Mouse (Mus musculus): ENCODE results near the gene Patj. TPM values are rescaled to one million over a fixed set of nuclear protein-coding genes. Genes with fewer than 3 reads are reported as not detected.
A peak's percentile ranks its signal among the peaks of the same experiment; 100 is the strongest.

Patj gene
- polyA plus RNA-seq, 1 experiment from 2014 or later, result 12.9 TPM

- Histone ChIP-seq H3K9ac (ENCODE audit: low read depth, low read length) (no peak overlapping the region), H3K9me3 (ENCODE audit: control insufficient read depth) (no peaks in the 10 kb centered on the region), H3K27me3 (replicated peaks; ENCODE audit: control insufficient read depth, insufficient read depth, low read length) (no peaks in the 10 kb centered on the region), H3K4me3 (ENCODE audit: low read depth, low read length) (no peak overlapping the region), H3K27ac (ENCODE audit: low read depth, low read length) (no peak overlapping the region), H3K4me1 (replicated peaks; ENCODE audit: control insufficient read depth, insufficient read depth, low read length) (no peaks in the 10 kb centered on the region), H3K4me2 (replicated peaks; ENCODE audit: low read depth) (no peak overlapping the region), H3K36me3 (ENCODE audit: control insufficient read depth, insufficient read depth) (no peaks in the 10 kb centered on the region; the same call in 1 of the 2 replicates)
- WGBS, result 50% methylated on average over 2 of the region's 2 CpGs
- ATAC-seq, result no peak
- TF ChIP-seq CTCF (IDR thresholded peaks at IDR 0.05; ENCODE audit: low read depth), result no peak
Observed at GRCm38 (mm10) chr4:98654419-98654821, 258.8 kb downstream of the Patj start.

GRCm38 (mm10) chr4:98656759-98657158, 261.2 kb downstream of the Patj start:
- H3K4me3 ChIP-seq (ENCODE audit: low read depth, low read length), result no peak overlapping the region
- no peaks in the 10 kb centered on the region; the same call in 1 of the 2 replicates for H3K36me3 ChIP-seq (ENCODE audit: control insufficient read depth, insufficient read depth)
- no peak overlapping the region for H3K9ac ChIP-seq (ENCODE audit: low read depth, low read length)
- no peak overlapping the region for H3K27ac ChIP-seq (ENCODE audit: low read depth, low read length)
- no peaks in the 10 kb centered on the region for H3K9me3 ChIP-seq (ENCODE audit: control insufficient read depth)
- ATAC-seq, result no peak
- no peaks in the 10 kb centered on the region for H3K27me3 ChIP-seq (replicated peaks; ENCODE audit: control insufficient read depth, insufficient read depth, low read length)
- no peaks in the 10 kb centered on the region for H3K4me1 ChIP-seq (replicated peaks; ENCODE audit: control insufficient read depth, insufficient read depth, low read length)
- WGBS, result 82% methylated on average over 1 of the region's 1 CpGs
- TF ChIP-seq CTCF (IDR thresholded peaks at IDR 0.05; ENCODE audit: low read depth), result no peak
- H3K4me2 ChIP-seq (replicated peaks; ENCODE audit: low read depth), result no peak overlapping the region

- WGBS, result 83% methylated on average over 2 of the region's 2 CpGs
- no peaks in the 10 kb centered on the region for H3K9me3 ChIP-seq (ENCODE audit: control insufficient read depth)
- H3K27ac ChIP-seq (ENCODE audit: low read depth, low read length), result no peak overlapping the region
- H3K4me2 ChIP-seq (replicated peaks; ENCODE audit: low read depth), result no peak overlapping the region
- no peak for ATAC-seq
- no peaks in the 10 kb centered on the region; the same call in 1 of the 2 replicates for H3K36me3 ChIP-seq (ENCODE audit: control insufficient read depth, insufficient read depth)
- no peak for TF ChIP-seq CTCF (IDR thresholded peaks at IDR 0.05; ENCODE audit: low read depth)
- H3K27me3 ChIP-seq (replicated peaks; ENCODE audit: control insufficient read depth, insufficient read depth, low read length), result no peaks in the 10 kb centered on the region
- no peak overlapping the region for H3K4me3 ChIP-seq (ENCODE audit: low read depth, low read length)
- no peaks in the 10 kb centered on the region for H3K4me1 ChIP-seq (replicated peaks; ENCODE audit: control insufficient read depth, insufficient read depth, low read length)
- H3K9ac ChIP-seq (ENCODE audit: low read depth, low read length), result no peak overlapping the region
Observed at GRCm38 (mm10) chr4:98659032-98659431, 263.4 kb downstream of the Patj start.

- H3K4me3 ChIP-seq (ENCODE audit: low read depth, low read length), result no peak overlapping the region
- TF ChIP-seq CTCF (IDR thresholded peaks at IDR 0.05; ENCODE audit: low read depth), result no peak
- H3K9me3 ChIP-seq (ENCODE audit: control insufficient read depth), result no peaks in the 10 kb centered on the region
- H3K9ac ChIP-seq (ENCODE audit: low read depth, low read length), result no peak overlapping the region
- no peaks in the 10 kb centered on the region for H3K4me1 ChIP-seq (replicated peaks; ENCODE audit: control insufficient read depth, insufficient read depth, low read length)
- 40% methylated on average over 2 of the region's 2 CpGs for WGBS
- peak overlapping the region; percentile 35; the same call in 1 of the 2 replicates for H3K27ac ChIP-seq (ENCODE audit: low read depth, low read length)
- no peak overlapping the region for H3K4me2 ChIP-seq (replicated peaks; ENCODE audit: low read depth)
- H3K27me3 ChIP-seq (replicated peaks; ENCODE audit: control insufficient read depth, insufficient read depth, low read length), result no peaks in the 10 kb centered on the region
- peak; percentile 68 for ATAC-seq
- no peaks in the 10 kb centered on the region for H3K36me3 ChIP-seq (ENCODE audit: control insufficient read depth, insufficient read depth)
Observed at GRCm38 (mm10) chr4:98660534-98660933, 264.9 kb downstream of the Patj start.

- 97% methylated on average over 7 of the region's 7 CpGs for WGBS
- Histone ChIP-seq H3K27me3 (replicated peaks; ENCODE audit: control insufficient read depth, insufficient read depth, low read length) (no peaks in the 10 kb centered on the region), H3K4me2 (replicated peaks; ENCODE audit: low read depth) (no peak overlapping the region), H3K36me3 (ENCODE audit: control insufficient read depth, insufficient read depth) (0 out of 2 replicates have a peak, but pooled peaks cover 4% of the 10 kb centered on the region), H3K9me3 (ENCODE audit: control insufficient read depth) (no peaks in the 10 kb centered on the region), H3K27ac (ENCODE audit: low read depth, low read length) (no peak overlapping the region), H3K9ac (ENCODE audit: low read depth, low read length) (no peak overlapping the region), H3K4me3 (ENCODE audit: low read depth, low read length) (no peak overlapping the region), H3K4me1 (replicated peaks; ENCODE audit: control insufficient read depth, insufficient read depth, low read length) (no peaks in the 10 kb centered on the region)
- no peak for TF ChIP-seq CTCF (IDR thresholded peaks at IDR 0.05; ENCODE audit: low read depth)
- ATAC-seq, result no peak
Observed at GRCm38 (mm10) chr4:98665884-98666283, 270.3 kb downstream of the Patj start.

- H3K27ac ChIP-seq (ENCODE audit: low read depth, low read length), result no peak overlapping the region
- no peaks in the 10 kb centered on the region for H3K9me3 ChIP-seq (ENCODE audit: control insufficient read depth)
- H3K36me3 ChIP-seq (ENCODE audit: control insufficient read depth, insufficient read depth), result 0 out of 2 replicates have a peak, but pooled peaks cover 4% of the 10 kb centered on the region
- no peaks in the 10 kb centered on the region for H3K4me1 ChIP-seq (replicated peaks; ENCODE audit: control insufficient read depth, insufficient read depth, low read length)
- no peak overlapping the region for H3K9ac ChIP-seq (ENCODE audit: low read depth, low read length)
- no peak overlapping the region for H3K4me2 ChIP-seq (replicated peaks; ENCODE audit: low read depth)
- no peak overlapping the region for H3K4me3 ChIP-seq (ENCODE audit: low read depth, low read length)
- WGBS, result 66% methylated on average over 1 of the region's 1 CpGs
- no peak for TF ChIP-seq CTCF (IDR thresholded peaks at IDR 0.05; ENCODE audit: low read depth)
- peak; percentile 64; the same call in 1 of the 2 replicates for ATAC-seq
- no peaks in the 10 kb centered on the region for H3K27me3 ChIP-seq (replicated peaks; ENCODE audit: control insufficient read depth, insufficient read depth, low read length)
Observed at GRCm38 (mm10) chr4:98666451-98666850, 270.9 kb downstream of the Patj start.

- Histone ChIP-seq H3K4me1 (replicated peaks; ENCODE audit: control insufficient read depth, insufficient read depth, low read length) (no peaks in the 10 kb centered on the region), H3K36me3 (ENCODE audit: control insufficient read depth, insufficient read depth) (0 out of 2 replicates have a peak, but pooled peaks cover 4% of the 10 kb centered on the region), H3K4me2 (replicated peaks; ENCODE audit: low read depth) (no peak overlapping the region), H3K9me3 (ENCODE audit: control insufficient read depth) (no peaks in the 10 kb centered on the region), H3K27me3 (replicated peaks; ENCODE audit: control insufficient read depth, insufficient read depth, low read length) (no peaks in the 10 kb centered on the region), H3K4me3 (ENCODE audit: low read depth, low read length) (no peak overlapping the region), H3K9ac (ENCODE audit: low read depth, low read length) (no peak overlapping the region), H3K27ac (ENCODE audit: low read depth, low read length) (0 out of 2 replicates have a peak overlapping the region, but pooled peaks have one; percentile 5)
- WGBS, result 81% methylated on average over 3 of the region's 3 CpGs
- no peak for TF ChIP-seq CTCF (IDR thresholded peaks at IDR 0.05; ENCODE audit: low read depth)
- ATAC-seq, result no peak
Observed at GRCm38 (mm10) chr4:98667009-98667408, 271.4 kb downstream of the Patj start.
